In the genomic region with DNA sequence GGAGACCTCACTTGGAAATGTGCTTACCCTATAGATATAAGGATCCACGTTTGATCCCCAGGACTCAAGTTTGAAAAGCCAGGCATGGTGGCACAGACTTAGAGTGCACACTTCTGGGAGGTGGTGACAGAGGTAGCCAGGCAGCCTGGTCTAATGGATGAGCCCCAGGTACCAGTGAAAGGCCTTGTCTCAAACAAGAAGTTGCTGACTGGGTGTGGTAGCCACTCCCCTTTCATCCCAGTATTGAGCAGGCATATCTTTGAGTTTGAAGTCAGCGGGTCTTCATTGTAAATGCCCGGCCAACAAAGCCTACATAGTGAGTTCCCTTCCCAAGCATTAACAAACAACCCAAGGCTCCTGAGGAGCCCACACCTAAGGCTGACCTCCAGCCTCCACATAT, we compare ENCODE assay signal across 15 mouse cellular contexts.
"Had no signal": no experiment of that assay in that cellular context is flagged by ENCODE, and none has a peak within 500 bp of the region (broad histone marks: within the 10 kb centered on the region; RNA-seq: fewer than 3 reads in every experiment).

No protein-coding gene starts in this region.

- H3K27ac ChIP-seq: neural tube, embryonic 15.5 days; stomach, embryonic 15.5 days; stomach, postnatal 0 days had no signal

- DNase-seq: retina, postnatal 1 day; right cerebral cortex, adult 18-20 months; right cerebral cortex, postnatal 14 days; right cerebral cortex, postnatal 25 days; right cerebral cortex, postnatal 4 days; spleen, adult 18-20 months; thymus, adult 18-20 months; thymus, adult 2 months; thymus, postnatal 14 days; thymus, postnatal 25 days; thymus, postnatal 36 days; thymus, postnatal 4 days had no signal

- H3K4me1 ChIP-seq: neural tube, embryonic 15.5 days; stomach, embryonic 15.5 days had no signal

- H3K4me3 ChIP-seq: neural tube, embryonic 15.5 days; stomach, embryonic 15.5 days had no signal

- H3K36me3 ChIP-seq: neural tube, embryonic 15.5 days; stomach, embryonic 15.5 days had no signal

- H3K9me3 ChIP-seq: neural tube, embryonic 15.5 days; stomach, embryonic 15.5 days had no signal

- H3K9ac ChIP-seq: neural tube, embryonic 15.5 days; stomach, embryonic 15.5 days had no signal

- H3K4me2 ChIP-seq: neural tube, embryonic 15.5 days; stomach, embryonic 15.5 days had no signal

- H3K27me3 ChIP-seq: neural tube, embryonic 15.5 days; stomach, embryonic 15.5 days had no signal
